Mouse (Mus musculus) forebrain, embryonic 16.5 days (tissue): Measurements from ENCODE around the gene Cox4i2. TPM values are rescaled to one million over a fixed set of nuclear protein-coding genes. Genes with fewer than 3 reads are reported as not detected.

Experiments
- ATAC-seq: fragments of 200-750 bp; cut with Nextera tagmentation; 2 replicates; pipeline ENCODE4 v1.8.0; 2017; ENCODE audit warnings: mild to moderate bottlenecking, moderate library complexity
- H3K27ac ChIP-seq: fragments of 300-500 bp; sonication (generic); 2 replicates; pipeline ENCODE4 v1.5.1; 2014; ENCODE audit warnings: low read length, control low read depth
- H3K27me3 ChIP-seq: fragments of 300-500 bp; sonication (generic); replicated peaks from 2 replicates; pipeline ENCODE4 v1.6.1; 2014; ENCODE audit warnings: low read length; ENCODE audit not compliant: control insufficient read depth, insufficient read depth
- H3K36me3 ChIP-seq: fragments of 300-500 bp; sonication (generic); 2 replicates; pipeline ENCODE4 v1.6.1; 2014; ENCODE audit not compliant: control insufficient read depth, insufficient read depth
- H3K4me1 ChIP-seq: fragments of 300-500 bp; sonication (generic); replicated peaks from 2 replicates; pipeline ENCODE4 v1.6.1; 2014; ENCODE audit warnings: low read length; ENCODE audit not compliant: control insufficient read depth, insufficient read depth
- H3K4me2 ChIP-seq: fragments of 300-500 bp; sonication (generic); 2 replicates; pipeline ENCODE4 v1.6.1; 2014; ENCODE audit warnings: mild to moderate bottlenecking, low read length, control low read depth
- H3K4me3 ChIP-seq: fragments of 300-500 bp; sonication (generic); replicated peaks from 2 replicates; pipeline ENCODE4 v1.5.1; 2014; ENCODE audit warnings: mild to moderate bottlenecking, low read length, control low read depth
- H3K9ac ChIP-seq: fragments of 300-500 bp; sonication (generic); replicated peaks from 2 replicates; pipeline ENCODE4 v1.6.1; 2014; ENCODE audit warnings: low read depth, low read length, control low read depth
- H3K9me3 ChIP-seq: fragments of 300-500 bp; sonication (generic); 2 replicates; pipeline ENCODE4 v1.6.1; 2016; ENCODE audit warnings: low read length; ENCODE audit not compliant: control insufficient read depth
- WGBS: fragments of 180-500 bp; shearing (Covaris S2); extraction: QIAGEN DNeasy Blood & Tissue Kit; methylation state at CpG from one replicate; pipeline ENCODE4 v1.1.7; 2014; 5-methylcytosine and 5-hydroxymethylcytosine counted together
- polyA plus RNA-seq: library from polyadenylated mRNA; unstranded; fragments of >200 nt; fragmentation: Nextera tagmentation; extraction: Ambion mirVana; gene quantifications from 2 replicates; pipeline ENCODE4 v1.2.1, GENCODE M21; 2015

The Cox4i2 gene
- polyA plus RNA-seq, 1 experiment from 2014 or later: 4.7 TPM

DNA sequence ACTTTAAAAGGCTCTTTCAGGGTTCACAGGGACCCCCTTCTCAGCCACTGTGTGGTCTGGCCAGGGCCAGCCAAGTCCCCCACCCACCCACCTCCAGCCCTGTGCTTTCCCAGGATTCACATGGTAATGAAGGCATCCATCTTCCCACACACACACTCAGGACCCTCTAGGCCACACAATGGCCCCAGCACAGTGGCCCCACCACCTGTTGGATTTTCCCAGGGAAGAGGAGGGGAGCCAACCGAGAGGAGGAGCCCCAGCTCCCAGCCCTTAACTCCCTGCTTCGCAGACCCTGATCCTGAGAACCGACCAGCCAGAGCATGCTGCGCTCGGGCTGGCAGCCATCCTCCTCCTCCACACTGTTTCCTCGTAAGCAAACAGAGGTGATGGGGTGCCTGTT is 35.9 kb upstream of the Cox4i2 start:
- Histone ChIP-seq H3K27me3 (no peaks in the 10 kb centered on the region), H3K36me3 (no peaks in the 10 kb centered on the region), H3K4me2 (no peak overlapping the region), H3K9ac (no peak overlapping the region), H3K27ac (no peak overlapping the region), H3K4me1 (peaks cover 10% of the 10 kb centered on the region), H3K9me3 (no peaks in the 10 kb centered on the region), H3K4me3 (no peak overlapping the region)
- peak; percentile 82 for ATAC-seq
- WGBS: 10% methylated on average over 6 of the region's 6 CpGs

DNA sequence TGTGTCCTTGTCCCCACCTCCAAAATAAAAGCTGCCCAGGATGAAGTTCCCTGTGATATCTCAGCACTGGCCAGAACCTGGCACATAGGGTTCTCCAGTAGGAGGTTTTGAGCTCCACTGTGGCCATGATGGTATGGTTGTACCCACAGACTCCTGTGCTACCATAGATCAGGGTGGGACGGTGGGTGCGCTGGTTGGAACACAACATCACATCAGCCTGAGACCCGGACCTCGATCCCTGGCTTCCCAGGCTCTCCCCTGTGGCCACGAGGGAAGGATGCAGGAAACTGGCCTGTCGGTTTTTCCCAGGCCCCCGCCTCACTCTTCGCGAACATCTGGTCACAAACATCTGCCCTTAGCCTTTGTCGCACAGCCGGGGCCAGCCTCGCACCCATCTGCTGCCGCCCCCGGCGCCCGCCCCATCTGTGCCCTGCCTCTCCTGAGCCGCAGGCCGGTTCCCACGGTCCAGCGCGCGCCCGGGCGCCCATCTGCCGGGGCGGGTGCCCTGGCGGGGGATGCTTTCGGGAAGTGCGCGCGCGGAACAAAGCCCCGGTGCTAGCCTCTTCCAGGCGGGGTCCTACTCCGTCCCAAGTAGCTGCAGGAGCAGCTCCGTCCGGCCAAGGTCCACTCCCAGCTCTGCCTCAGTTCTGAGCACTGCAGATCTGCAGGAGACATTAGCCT is 30.2 kb upstream of the Cox4i2 start:
- peak; percentile 69; the same call in 1 of the 2 replicates for ATAC-seq
- Histone ChIP-seq H3K4me1 (peaks cover 8% of the 10 kb centered on the region; the same call in 1 of the 2 replicates), H3K4me2 (peak overlapping the region; percentile 49), H3K27me3 (no peaks in the 10 kb centered on the region), H3K36me3 (no peaks in the 10 kb centered on the region), H3K4me3 (peak overlapping the region; percentile 25), H3K9ac (peak overlapping the region; percentile 44), H3K27ac (no peak overlapping the region), H3K9me3 (no peaks in the 10 kb centered on the region)
- 3% methylated on average over 36 of the region's 37 CpGs for WGBS

DNA sequence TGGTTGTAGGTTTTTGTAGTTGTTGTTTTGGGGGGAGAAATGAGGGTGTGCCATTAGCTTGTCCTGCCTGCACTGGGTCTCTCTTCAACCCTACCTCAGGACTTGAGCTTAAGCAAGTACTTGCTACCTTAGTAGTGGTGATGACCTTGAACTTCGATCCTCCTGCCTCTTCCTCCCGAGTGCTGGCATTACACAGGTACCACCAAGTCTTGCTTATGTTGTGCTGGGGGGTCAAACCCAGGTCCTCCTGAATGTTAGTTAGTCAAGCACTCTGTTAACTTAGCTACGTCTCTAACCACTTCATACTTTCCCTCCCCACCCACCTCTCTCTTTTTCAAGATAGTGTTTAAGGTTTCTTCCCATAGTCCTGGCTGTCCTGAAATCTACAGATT is 29.6 kb upstream of the Cox4i2 start:
- H3K4me2 ChIP-seq: peak overlapping the region; percentile 49
- H3K4me3 ChIP-seq: peak overlapping the region; percentile 25; the same call in 1 of the 2 replicates
- H3K9ac ChIP-seq: no peak overlapping the region
- WGBS: 76% methylated on average over 3 of the region's 3 CpGs
- no peaks in the 10 kb centered on the region for H3K9me3 ChIP-seq
- no peaks in the 10 kb centered on the region for H3K36me3 ChIP-seq
- H3K4me1 ChIP-seq: peaks cover 8% of the 10 kb centered on the region; the same call in 1 of the 2 replicates
- ATAC-seq: no peak
- H3K27ac ChIP-seq: no peak overlapping the region
- H3K27me3 ChIP-seq: no peaks in the 10 kb centered on the region

DNA sequence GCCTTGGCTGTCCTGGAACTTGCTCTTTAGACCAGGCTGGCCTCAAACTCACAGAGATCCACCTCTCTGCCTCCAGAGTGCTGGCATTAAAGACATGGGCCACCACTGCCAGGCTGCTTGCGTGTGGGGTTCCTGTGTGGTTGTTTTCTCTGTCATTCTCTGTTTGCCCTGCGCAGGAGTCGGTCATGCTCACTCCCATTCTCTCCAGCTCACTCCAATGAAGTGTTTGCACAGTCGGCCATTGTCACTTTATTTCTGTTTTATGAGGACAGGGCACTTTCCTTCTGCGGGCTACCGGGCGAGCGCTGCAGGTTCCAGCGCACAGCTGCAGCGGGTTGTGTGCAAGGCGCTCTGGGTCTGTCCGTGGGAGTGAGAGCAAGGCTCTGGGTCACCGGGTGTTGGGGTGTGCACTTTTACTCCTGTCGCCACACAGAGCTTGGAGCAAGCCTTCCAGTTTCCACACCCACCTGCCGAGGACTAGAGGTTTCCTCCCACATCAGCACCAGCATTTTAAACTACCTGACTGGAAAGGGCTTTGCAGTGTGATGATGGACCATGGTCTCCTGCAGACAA is 28.7 kb upstream of the Cox4i2 start:
- Histone ChIP-seq H3K9ac (no peak overlapping the region), H3K4me1 (peaks cover 8% of the 10 kb centered on the region; the same call in 1 of the 2 replicates), H3K4me2 (no peak overlapping the region), H3K36me3 (no peaks in the 10 kb centered on the region), H3K4me3 (no peak overlapping the region), H3K9me3 (no peaks in the 10 kb centered on the region), H3K27ac (no peak overlapping the region), H3K27me3 (no peaks in the 10 kb centered on the region)
- ATAC-seq: no peak
- 68% methylated on average over 15 of the region's 15 CpGs for WGBS

DNA sequence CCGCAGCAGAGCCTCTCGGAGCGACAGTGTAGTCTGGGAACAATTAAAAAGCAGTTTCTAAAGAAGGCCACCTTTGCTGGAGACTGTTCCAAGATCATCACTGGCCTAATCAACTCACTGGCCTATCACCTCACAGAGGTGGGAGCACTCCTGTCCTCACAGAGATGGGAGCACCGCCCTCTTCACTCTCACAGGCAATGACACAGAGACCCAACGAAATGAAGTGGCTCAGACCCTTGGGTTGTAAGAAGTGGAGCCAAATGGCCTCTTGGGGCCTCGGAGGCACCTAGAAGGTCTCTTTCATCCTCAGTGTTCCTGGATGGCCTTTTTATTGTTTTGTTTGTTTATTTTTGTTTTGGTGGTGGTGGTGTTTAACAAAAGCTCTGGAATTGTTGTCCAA is 27.8 kb upstream of the Cox4i2 start:
- Histone ChIP-seq H3K4me2 (no peak overlapping the region), H3K9me3 (no peaks in the 10 kb centered on the region), H3K4me3 (no peak overlapping the region), H3K4me1 (peaks cover 8% of the 10 kb centered on the region; the same call in 1 of the 2 replicates), H3K27ac (no peak overlapping the region), H3K9ac (no peak overlapping the region), H3K36me3 (no peaks in the 10 kb centered on the region), H3K27me3 (no peaks in the 10 kb centered on the region)
- 87% methylated on average over 6 of the region's 6 CpGs for WGBS
- ATAC-seq: no peak

DNA sequence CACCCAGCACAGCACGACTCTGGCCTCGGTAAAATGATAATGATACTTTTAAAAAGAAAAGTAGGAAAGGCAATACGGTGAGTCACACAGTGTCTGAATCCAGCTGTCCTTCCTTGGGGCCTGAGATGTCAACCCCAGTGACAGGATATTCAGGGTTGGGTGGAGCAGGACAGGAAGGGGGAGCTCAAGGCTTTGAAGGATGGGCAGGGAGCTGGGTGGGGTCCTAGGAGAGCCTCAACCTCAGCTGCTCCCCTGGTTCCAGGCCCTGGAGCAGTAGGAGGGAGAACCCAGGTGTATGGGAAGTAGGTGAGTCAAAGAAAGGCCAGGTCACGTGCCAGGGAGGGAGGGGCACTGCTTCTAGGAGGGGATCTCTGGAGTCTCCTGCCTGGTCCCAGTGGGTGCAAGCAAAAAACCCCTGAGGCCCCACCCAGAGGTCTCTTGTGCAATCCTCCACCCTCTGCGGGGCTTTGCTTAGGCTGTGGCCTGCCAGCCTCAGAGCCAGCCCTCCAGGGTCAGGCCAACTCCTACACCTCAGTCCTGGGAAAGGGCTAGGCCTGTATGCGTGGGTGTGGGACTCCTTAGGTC is 27.1 kb upstream of the Cox4i2 start:
- H3K9me3 ChIP-seq: no peaks in the 10 kb centered on the region
- H3K27ac ChIP-seq: no peak overlapping the region
- H3K27me3 ChIP-seq: no peaks in the 10 kb centered on the region
- no peak for ATAC-seq
- H3K4me2 ChIP-seq: no peak overlapping the region
- H3K4me3 ChIP-seq: no peak overlapping the region
- whole genome bisulfite sequencing: 79% methylated on average over 6 of the region's 6 CpGs
- no peak overlapping the region for H3K9ac ChIP-seq
- H3K36me3 ChIP-seq: no peaks in the 10 kb centered on the region
- peaks cover 8% of the 10 kb centered on the region; the same call in 1 of the 2 replicates for H3K4me1 ChIP-seq

DNA sequence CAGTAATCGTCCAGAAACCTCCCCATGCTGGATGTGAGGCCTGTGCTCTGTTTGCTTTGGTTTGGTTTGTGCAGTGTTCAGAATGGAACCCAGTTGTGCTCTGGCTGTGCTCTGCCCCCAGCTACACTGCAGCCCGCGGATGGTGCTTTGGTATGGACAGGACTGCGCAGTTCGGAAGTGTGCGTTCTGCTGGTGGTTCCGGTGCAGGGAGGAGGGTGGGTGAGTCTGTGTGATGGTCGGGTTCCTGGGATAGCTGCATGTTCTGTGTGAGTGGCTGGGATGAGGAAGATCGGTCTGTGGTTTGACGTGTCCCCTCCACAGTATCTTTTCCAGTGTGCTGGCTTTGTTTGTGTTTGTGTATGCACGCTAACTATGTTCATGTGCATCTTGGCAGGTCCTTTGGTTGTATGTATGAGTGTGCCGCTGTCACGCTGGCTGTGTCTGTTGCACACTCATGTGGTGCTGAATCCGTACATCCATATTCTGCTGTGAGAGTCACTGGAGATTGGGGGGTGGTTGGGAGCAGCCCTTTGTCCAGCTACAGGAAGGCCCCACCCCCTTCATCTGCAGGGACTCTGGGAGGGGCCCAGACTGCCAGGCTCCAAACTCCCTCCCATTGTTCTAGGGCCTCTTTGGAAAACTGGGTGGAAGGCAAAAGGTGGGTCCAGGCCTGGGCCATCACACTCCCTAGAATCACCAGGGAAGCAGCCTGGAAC is 26.0 kb upstream of the Cox4i2 start:
- no peak for ATAC-seq
- no peaks in the 10 kb centered on the region for H3K36me3 ChIP-seq
- no peak overlapping the region for H3K4me3 ChIP-seq
- no peaks in the 10 kb centered on the region for H3K9me3 ChIP-seq
- peaks cover 8% of the 10 kb centered on the region; the same call in 1 of the 2 replicates for H3K4me1 ChIP-seq
- H3K27me3 ChIP-seq: no peaks in the 10 kb centered on the region
- H3K4me2 ChIP-seq: no peak overlapping the region
- 84% methylated on average over 14 of the region's 14 CpGs for WGBS
- H3K9ac ChIP-seq: no peak overlapping the region
- no peak overlapping the region for H3K27ac ChIP-seq

DNA sequence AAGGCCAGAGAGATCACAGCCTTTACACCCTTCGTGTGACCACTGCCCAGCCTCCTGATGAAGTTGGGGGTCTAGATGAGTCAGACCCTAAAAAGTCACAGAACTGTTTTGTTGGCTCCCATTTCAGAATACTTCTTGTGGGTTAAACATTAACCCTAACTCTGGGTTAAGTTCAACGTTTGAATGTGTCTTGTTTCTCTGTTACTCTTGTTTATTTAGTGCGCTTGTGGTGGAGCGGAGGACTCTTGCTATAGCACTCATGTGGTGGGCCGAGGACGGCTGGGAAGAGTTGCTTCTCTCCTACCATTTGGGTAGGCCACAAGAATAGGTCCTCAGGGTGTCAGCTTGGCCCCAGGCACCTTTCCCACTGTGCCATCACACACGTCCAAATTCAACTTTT is 25.4 kb upstream of the Cox4i2 start:
- peaks cover 7% of the 10 kb centered on the region; the same call in 1 of the 2 replicates for H3K4me1 ChIP-seq
- 88% methylated on average over 7 of the region's 7 CpGs for WGBS
- H3K9me3 ChIP-seq: no peaks in the 10 kb centered on the region
- no peaks in the 10 kb centered on the region for H3K27me3 ChIP-seq
- H3K27ac ChIP-seq: no peak overlapping the region
- no peak overlapping the region for H3K9ac ChIP-seq
- H3K4me3 ChIP-seq: no peak overlapping the region
- ATAC-seq: no peak
- H3K4me2 ChIP-seq: no peak overlapping the region
- no peaks in the 10 kb centered on the region for H3K36me3 ChIP-seq

DNA sequence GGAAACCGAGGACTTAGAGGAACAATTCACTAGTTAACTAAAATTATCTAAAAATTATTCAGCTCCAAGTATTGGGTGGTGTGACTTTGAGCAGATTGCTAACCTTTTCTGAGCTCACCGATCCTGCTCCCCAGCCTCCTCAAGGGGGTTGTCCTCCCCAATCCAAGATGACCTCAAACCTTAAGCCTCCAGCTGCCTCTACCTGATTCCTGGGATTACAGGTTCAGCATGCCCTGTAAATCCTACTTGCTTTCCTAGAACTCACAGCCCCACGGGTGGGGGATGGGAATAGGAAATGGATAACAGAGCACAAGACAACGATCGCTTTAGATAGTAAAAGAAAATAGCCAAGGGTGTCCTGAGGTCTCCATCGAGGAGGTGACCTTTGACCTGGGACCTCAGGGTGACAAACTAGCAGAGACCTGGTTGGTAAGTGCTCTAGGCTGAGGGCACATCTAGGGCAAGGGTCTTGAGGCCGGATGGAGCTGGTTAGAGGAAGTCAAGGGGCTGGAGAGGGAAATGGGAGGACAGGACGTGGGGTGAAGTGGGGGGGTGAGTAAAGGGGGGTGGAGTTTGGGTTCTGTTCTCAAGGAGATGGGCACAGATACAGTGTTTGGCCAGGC is 24.8 kb upstream of the Cox4i2 start:
- no peaks in the 10 kb centered on the region for H3K36me3 ChIP-seq
- peaks cover 2% of the 10 kb centered on the region; the same call in 1 of the 2 replicates for H3K4me1 ChIP-seq
- ATAC-seq: no peak
- H3K4me2 ChIP-seq: no peak overlapping the region
- H3K27me3 ChIP-seq: no peaks in the 10 kb centered on the region
- no peaks in the 10 kb centered on the region for H3K9me3 ChIP-seq
- no peak overlapping the region for H3K9ac ChIP-seq
- WGBS: 72% methylated on average over 8 of the region's 8 CpGs
- H3K4me3 ChIP-seq: no peak overlapping the region
- no peak overlapping the region for H3K27ac ChIP-seq
